Mouse (Mus musculus): ENCODE measurements around the gene Zmym4. TPM values are rescaled to one million over a fixed set of nuclear protein-coding genes. Genes with fewer than 3 reads are reported as not detected.
A peak's percentile ranks its signal among the peaks of the same experiment; 100 is the strongest.
"Not testable (repeated sequence)": the region's sequence is repeated elsewhere in the genome, so short reads cannot be mapped to it uniquely, and the experiment has no call there.

Zmym4 gene
- polyA plus RNA-seq, 1 experiment from 2014 or later = 22.7 TPM

DNA sequence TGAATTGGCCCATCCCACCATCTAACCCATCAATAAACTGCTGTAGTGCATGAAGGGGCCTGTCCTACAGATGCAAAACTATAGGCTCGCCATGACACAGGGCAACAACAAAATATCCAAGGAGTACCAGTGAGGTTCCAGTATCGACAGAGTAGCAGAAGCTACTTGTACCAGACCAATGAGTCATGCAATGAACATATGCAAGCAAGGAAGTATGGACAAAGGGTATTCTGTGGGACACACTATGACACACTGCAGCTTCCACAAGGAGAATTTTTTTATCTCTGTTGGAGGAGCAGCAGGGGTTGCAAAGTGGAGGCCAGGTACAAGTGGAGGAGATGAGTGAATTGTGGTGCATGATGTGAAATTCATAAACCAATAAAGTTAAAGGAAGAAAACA lies 9.7 kb downstream of the Zmym4 start:
- Histone ChIP-seq H3K36me3 (ENCODE audit: control insufficient read depth, insufficient read depth, low read length) (no peaks in the 10 kb centered on the region), H3K9ac (ENCODE audit: low read length) (no peak overlapping the region), H3K4me2 (ENCODE audit: low read length) (no peak overlapping the region), H3K4me3 (ENCODE audit: low read depth, low read length) (no peak overlapping the region), H3K4me1 (ENCODE audit: control insufficient read depth, insufficient read depth, low read length) (no peaks in the 10 kb centered on the region), H3K27me3 (replicated peaks; ENCODE audit: control insufficient read depth, insufficient read depth, low read length) (no peaks in the 10 kb centered on the region), H3K27ac (ENCODE audit: low read depth, low read length) (no peak overlapping the region), H3K9me3 (replicated peaks; ENCODE audit: control insufficient read depth, low read length) (no peaks in the 10 kb centered on the region)
- DNase-seq (ENCODE audit: low spot score) (no peak), ATAC-seq (no peak)
- WGBS = 84% methylated on average over 2 of the region's 2 CpGs

- no peak for ATAC-seq
- Histone ChIP-seq H3K9ac (ENCODE audit: low read length) (no peak overlapping the region), H3K4me2 (ENCODE audit: low read length) (no peak overlapping the region), H3K36me3 (ENCODE audit: control insufficient read depth, insufficient read depth, low read length) (no peaks in the 10 kb centered on the region), H3K4me3 (ENCODE audit: low read depth, low read length) (no peak overlapping the region), H3K27me3 (replicated peaks; ENCODE audit: control insufficient read depth, insufficient read depth, low read length) (no peaks in the 10 kb centered on the region), H3K4me1 (ENCODE audit: control insufficient read depth, insufficient read depth, low read length) (no peaks in the 10 kb centered on the region), H3K9me3 (replicated peaks; ENCODE audit: control insufficient read depth, low read length) (no peaks in the 10 kb centered on the region), H3K27ac (ENCODE audit: low read depth, low read length) (no peak overlapping the region)
- no peak for DNase-seq (ENCODE audit: low spot score)
- WGBS = 97% methylated on average over 3 of the region's 3 CpGs
Measured at GRCm38 (mm10) chr4:126957434-126957833, 10.5 kb downstream of the Zmym4 start.

DNA sequence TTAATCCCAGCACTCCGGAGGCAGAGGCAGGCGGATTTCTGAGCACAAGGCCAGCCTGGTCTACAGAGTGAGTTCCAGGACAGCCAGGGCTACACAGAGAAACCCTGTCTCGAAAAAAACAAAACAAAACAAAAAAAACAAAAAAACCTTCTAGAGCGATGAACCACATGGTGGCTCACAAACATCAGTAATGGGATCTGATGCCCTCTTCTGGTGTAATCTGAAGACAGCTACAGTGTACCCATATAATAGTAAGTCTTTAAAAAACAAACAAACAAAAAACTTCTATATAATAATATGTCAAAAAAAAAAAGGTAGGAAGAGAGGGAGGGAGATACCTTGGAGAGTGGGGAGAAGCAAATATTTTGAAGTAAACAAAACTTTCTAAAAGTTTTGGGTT lies 17.1 kb downstream of the Zmym4 start:
- H3K9ac ChIP-seq (ENCODE audit: low read length); H3K9me3 ChIP-seq (replicated peaks; ENCODE audit: control insufficient read depth, low read length); H3K27ac ChIP-seq (ENCODE audit: low read depth, low read length); H3K4me2 ChIP-seq (ENCODE audit: low read length); H3K4me3 ChIP-seq (ENCODE audit: low read depth, low read length); DNase-seq (ENCODE audit: low spot score); H3K4me1 ChIP-seq (ENCODE audit: control insufficient read depth, insufficient read depth, low read length); ATAC-seq; H3K27me3 ChIP-seq (replicated peaks; ENCODE audit: control insufficient read depth, insufficient read depth, low read length): not testable (repeated sequence)
- peaks cover 11% of the 10 kb centered on the region for H3K36me3 ChIP-seq (ENCODE audit: control insufficient read depth, insufficient read depth, low read length)
- WGBS = 82% methylated on average over 4 of the region's 4 CpGs

GRCm38 (mm10) chr4:126943421-126943820 lies 24.5 kb downstream of the Zmym4 start:
- Histone ChIP-seq H3K4me2 (ENCODE audit: low read length) (no peak overlapping the region), H3K4me3 (ENCODE audit: low read depth, low read length) (no peak overlapping the region), H3K36me3 (ENCODE audit: control insufficient read depth, insufficient read depth, low read length) (peaks cover 20% of the 10 kb centered on the region), H3K27ac (ENCODE audit: low read depth, low read length) (no peak overlapping the region), H3K9ac (ENCODE audit: low read length) (no peak overlapping the region), H3K27me3 (replicated peaks; ENCODE audit: control insufficient read depth, insufficient read depth, low read length) (no peaks in the 10 kb centered on the region), H3K4me1 (ENCODE audit: control insufficient read depth, insufficient read depth, low read length) (no peaks in the 10 kb centered on the region), H3K9me3 (replicated peaks; ENCODE audit: control insufficient read depth, low read length) (no peaks in the 10 kb centered on the region)
- WGBS = 94% methylated on average over 3 of the region's 3 CpGs
- ATAC-seq (no peak), DNase-seq (ENCODE audit: low spot score) (no peak)

DNA sequence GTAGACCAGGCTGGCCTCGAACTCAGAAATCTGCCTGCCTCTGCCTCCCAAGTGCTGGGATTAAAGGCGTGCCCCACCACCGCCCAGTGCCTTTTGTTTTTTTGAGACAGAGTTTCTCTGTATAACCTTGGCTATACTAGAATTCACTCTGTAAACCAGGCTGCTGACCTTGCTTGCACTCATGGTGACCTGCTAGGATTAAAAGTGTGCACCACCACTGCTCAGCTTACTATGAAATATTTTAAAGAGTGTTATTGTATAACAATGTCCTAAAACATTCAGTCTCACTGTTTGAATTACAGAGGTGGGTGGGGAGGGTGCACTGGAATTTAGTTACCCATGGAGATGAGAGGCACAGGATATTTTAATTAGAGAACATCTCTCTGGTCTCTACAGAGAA lies 25.1 kb downstream of the Zmym4 start:
- Histone ChIP-seq H3K9ac (ENCODE audit: low read length) (no peak overlapping the region), H3K4me2 (ENCODE audit: low read length) (no peak overlapping the region), H3K9me3 (replicated peaks; ENCODE audit: control insufficient read depth, low read length) (no peaks in the 10 kb centered on the region), H3K36me3 (ENCODE audit: control insufficient read depth, insufficient read depth, low read length) (peaks cover 20% of the 10 kb centered on the region), H3K27me3 (replicated peaks; ENCODE audit: control insufficient read depth, insufficient read depth, low read length) (no peaks in the 10 kb centered on the region), H3K4me3 (ENCODE audit: low read depth, low read length) (no peak overlapping the region), H3K4me1 (ENCODE audit: control insufficient read depth, insufficient read depth, low read length) (no peaks in the 10 kb centered on the region), H3K27ac (ENCODE audit: low read depth, low read length) (no peak overlapping the region)
- DNase-seq (ENCODE audit: low spot score) (no peak), ATAC-seq (no peak)
- 98% methylated on average over 3 of the region's 3 CpGs for whole genome bisulfite sequencing

GRCm38 (mm10) chr4:126927701-126928100 lies 40.2 kb downstream of the Zmym4 start:
- 80% methylated on average over 1 of the region's 1 CpGs for WGBS
- H3K27me3 ChIP-seq (replicated peaks; ENCODE audit: control insufficient read depth, insufficient read depth, low read length) = no peaks in the 10 kb centered on the region
- DNase-seq (ENCODE audit: low spot score) = no peak
- H3K36me3 ChIP-seq (ENCODE audit: control insufficient read depth, insufficient read depth, low read length) = peaks cover 11% of the 10 kb centered on the region
- no peak overlapping the region for H3K27ac ChIP-seq (ENCODE audit: low read depth, low read length)
- no peak overlapping the region for H3K4me2 ChIP-seq (ENCODE audit: low read length)
- H3K9ac ChIP-seq (ENCODE audit: low read length) = no peak overlapping the region
- no peak overlapping the region for H3K4me3 ChIP-seq (ENCODE audit: low read depth, low read length)
- no peaks in the 10 kb centered on the region for H3K9me3 ChIP-seq (replicated peaks; ENCODE audit: control insufficient read depth, low read length)
- H3K4me1 ChIP-seq (ENCODE audit: control insufficient read depth, insufficient read depth, low read length) = no peaks in the 10 kb centered on the region
- ATAC-seq = no peak

DNA sequence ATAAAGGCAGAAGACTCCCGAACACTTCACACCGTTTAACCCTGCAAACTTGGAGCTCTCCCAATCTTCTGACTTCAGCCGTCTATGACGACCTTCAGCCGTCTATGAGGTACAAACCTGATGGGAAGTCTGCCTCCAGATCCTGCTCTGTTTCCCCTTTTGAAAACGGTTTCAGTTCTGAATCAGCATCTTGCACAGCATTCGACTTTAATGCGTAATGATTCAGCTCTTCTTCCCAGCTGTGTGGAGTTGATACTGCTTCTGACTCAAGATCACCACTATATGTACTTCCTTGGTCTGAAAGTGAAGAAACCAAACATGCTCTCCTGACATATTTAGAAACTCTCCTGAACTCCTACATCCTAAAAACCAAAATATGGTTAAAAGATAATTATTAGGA lies 78.1 kb downstream of the Zmym4 start:
- Histone ChIP-seq H3K4me1 (ENCODE audit: control insufficient read depth, insufficient read depth, low read length) (no peaks in the 10 kb centered on the region), H3K9ac (ENCODE audit: low read length) (no peak overlapping the region), H3K27ac (ENCODE audit: low read depth, low read length) (no peak overlapping the region), H3K9me3 (replicated peaks; ENCODE audit: control insufficient read depth, low read length) (no peaks in the 10 kb centered on the region), H3K27me3 (replicated peaks; ENCODE audit: control insufficient read depth, insufficient read depth, low read length) (no peaks in the 10 kb centered on the region), H3K4me2 (ENCODE audit: low read length) (no peak overlapping the region), H3K36me3 (ENCODE audit: control insufficient read depth, insufficient read depth, low read length) (peaks cover 70% of the 10 kb centered on the region), H3K4me3 (ENCODE audit: low read depth, low read length) (no peak overlapping the region)
- no peak for DNase-seq (ENCODE audit: low spot score)
- 94% methylated on average over 8 of the region's 8 CpGs for WGBS
- no peak for ATAC-seq

- no peak overlapping the region for H3K27ac ChIP-seq (ENCODE audit: low read depth, low read length)
- H3K9me3 ChIP-seq (replicated peaks; ENCODE audit: control insufficient read depth, low read length) = no peaks in the 10 kb centered on the region
- no peak overlapping the region for H3K9ac ChIP-seq (ENCODE audit: low read length)
- no peak overlapping the region for H3K4me3 ChIP-seq (ENCODE audit: low read depth, low read length)
- no peaks in the 10 kb centered on the region for H3K27me3 ChIP-seq (replicated peaks; ENCODE audit: control insufficient read depth, insufficient read depth, low read length)
- H3K36me3 ChIP-seq (ENCODE audit: control insufficient read depth, insufficient read depth, low read length) = peaks cover 63% of the 10 kb centered on the region
- ATAC-seq = no peak
- no peak overlapping the region for H3K4me2 ChIP-seq (ENCODE audit: low read length)
- WGBS = 49% methylated on average over 1 of the region's 1 CpGs
- DNase-seq (ENCODE audit: low spot score) = peak; percentile 44
- H3K4me1 ChIP-seq (ENCODE audit: control insufficient read depth, insufficient read depth, low read length) = no peaks in the 10 kb centered on the region
Measured at GRCm38 (mm10) chr4:126885953-126886352, 82.0 kb downstream of the Zmym4 start.

DNA sequence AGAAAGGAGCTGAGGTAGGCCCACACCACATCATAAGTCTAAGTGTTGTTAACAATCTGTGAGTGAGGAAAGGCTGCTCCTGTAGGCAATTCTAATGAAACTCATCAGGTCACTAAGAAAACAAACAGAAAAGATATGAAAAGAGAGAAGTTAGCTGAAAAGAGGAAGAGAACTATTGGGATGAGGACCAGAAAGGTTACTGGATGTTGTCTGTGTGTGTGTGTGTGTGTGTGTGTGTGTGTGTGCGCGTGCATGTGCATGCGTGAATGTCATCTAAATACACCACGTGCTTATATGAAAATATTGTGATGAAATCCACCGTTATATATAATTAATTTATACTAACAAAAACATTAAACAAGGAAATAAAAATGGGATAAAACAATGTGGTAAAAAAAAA lies 84.3 kb downstream of the Zmym4 start:
- DNase-seq (ENCODE audit: low spot score) (no peak), ATAC-seq (no peak)
- Histone ChIP-seq H3K4me1 (ENCODE audit: control insufficient read depth, insufficient read depth, low read length) (no peaks in the 10 kb centered on the region), H3K9ac (ENCODE audit: low read length) (no peak overlapping the region), H3K4me3 (ENCODE audit: low read depth, low read length) (no peak overlapping the region), H3K4me2 (ENCODE audit: low read length) (no peak overlapping the region), H3K36me3 (ENCODE audit: control insufficient read depth, insufficient read depth, low read length) (peaks cover 64% of the 10 kb centered on the region), H3K27ac (ENCODE audit: low read depth, low read length) (no peak overlapping the region), H3K27me3 (replicated peaks; ENCODE audit: control insufficient read depth, insufficient read depth, low read length) (no peaks in the 10 kb centered on the region), H3K9me3 (replicated peaks; ENCODE audit: control insufficient read depth, low read length) (no peaks in the 10 kb centered on the region)
- WGBS = 94% methylated on average over 5 of the region's 5 CpGs

Data from forebrain, embryonic 14.5 days (tissue).